Mouse (Mus musculus) heart, embryonic 16.5 days (tissue): Measurements from ENCODE around the gene Rabggta. TPM values are rescaled to one million over a fixed set of nuclear protein-coding genes. Genes with fewer than 3 reads are reported as not detected.

Experiments
- ATAC-seq: fragments of 200-750 bp; cut with Nextera tagmentation; replicated peaks from 2 replicates; pipeline ENCODE4 v1.8.0; 2017; ENCODE audit warnings: moderate number of reproducible peaks; ENCODE audit not compliant: insufficient read depth, low FRiP score; ENCODE audit errors: extremely low read depth
- H3K27ac ChIP-seq: fragments of 300-500 bp; sonication (generic); 2 replicates; pipeline ENCODE4 v1.5.1; 2014; ENCODE audit warnings: mild to moderate bottlenecking, low read length, control low read depth, moderate library complexity
- H3K27me3 ChIP-seq: fragments of 300-500 bp; sonication (generic); 2 replicates; pipeline ENCODE4 v1.6.1; 2014; ENCODE audit warnings: low read length, mixed read lengths; ENCODE audit not compliant: control insufficient read depth, insufficient read depth
- H3K36me3 ChIP-seq: fragments of 300-500 bp; sonication (generic); 2 replicates; pipeline ENCODE4 v1.6.1; 2014; ENCODE audit not compliant: control insufficient read depth, insufficient read depth
- H3K4me1 ChIP-seq: fragments of 300-500 bp; sonication (generic); 2 replicates; pipeline ENCODE4 v1.6.1; 2014; ENCODE audit warnings: low read length, mixed read lengths; ENCODE audit not compliant: control insufficient read depth, insufficient read depth
- H3K4me2 ChIP-seq: fragments of 300-500 bp; sonication (generic); 2 replicates; pipeline ENCODE4 v1.6.1; 2014; ENCODE audit warnings: low read depth, mild to moderate bottlenecking, control low read depth, low read length
- H3K4me3 ChIP-seq: fragments of 300-500 bp; sonication (generic); 2 replicates; pipeline ENCODE4 v1.5.1; 2014; ENCODE audit warnings: mild to moderate bottlenecking, control low read depth, low read length
- H3K9ac ChIP-seq: fragments of 300-500 bp; sonication (generic); 2 replicates; pipeline ENCODE4 v1.6.1; 2014; ENCODE audit warnings: low read length, control low read depth
- H3K9me3 ChIP-seq: fragments of 300-500 bp; sonication (generic); replicated peaks from 2 replicates; pipeline ENCODE4 v1.6.1; 2016; ENCODE audit warnings: low read length; ENCODE audit not compliant: control insufficient read depth
- WGBS: fragments of 180-500 bp; shearing (Covaris S2); extraction: QIAGEN DNeasy Blood & Tissue Kit; methylation state at CpG from one replicate; pipeline ENCODE4 v1.1.7; 2014; 5-methylcytosine and 5-hydroxymethylcytosine counted together
- polyA plus RNA-seq: library from polyadenylated mRNA; unstranded; fragments of >200 nt; fragmentation: Nextera tagmentation; extraction: Ambion mirVana; gene quantifications from 2 replicates; pipeline ENCODE4 v1.2.1, GENCODE M21; 2015

The Rabggta gene
- polyA plus RNA-seq, 1 experiment from 2014 or later, result 22.0 TPM

DNA sequence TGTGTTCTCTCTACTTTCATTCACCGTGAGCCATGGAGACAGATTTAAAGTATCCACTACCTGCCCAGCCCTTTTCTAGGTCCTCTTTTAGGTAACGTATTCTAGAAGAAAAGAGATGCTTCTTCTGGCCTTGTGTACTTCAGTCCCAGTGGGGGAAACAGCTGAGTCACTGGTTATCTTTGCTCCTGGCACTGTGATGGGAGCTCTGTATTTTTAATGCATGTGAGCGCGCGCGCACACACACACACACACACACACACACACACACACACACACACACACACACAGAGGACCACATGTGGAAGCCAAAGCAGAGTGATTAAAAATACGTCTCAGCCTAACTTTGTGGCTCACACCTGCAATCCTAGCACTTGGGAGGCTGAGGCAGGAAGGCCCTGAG, 1.4 kb upstream of the Rabggta start:
- H3K36me3 ChIP-seq, result no peaks in the 10 kb centered on the region

DNA sequence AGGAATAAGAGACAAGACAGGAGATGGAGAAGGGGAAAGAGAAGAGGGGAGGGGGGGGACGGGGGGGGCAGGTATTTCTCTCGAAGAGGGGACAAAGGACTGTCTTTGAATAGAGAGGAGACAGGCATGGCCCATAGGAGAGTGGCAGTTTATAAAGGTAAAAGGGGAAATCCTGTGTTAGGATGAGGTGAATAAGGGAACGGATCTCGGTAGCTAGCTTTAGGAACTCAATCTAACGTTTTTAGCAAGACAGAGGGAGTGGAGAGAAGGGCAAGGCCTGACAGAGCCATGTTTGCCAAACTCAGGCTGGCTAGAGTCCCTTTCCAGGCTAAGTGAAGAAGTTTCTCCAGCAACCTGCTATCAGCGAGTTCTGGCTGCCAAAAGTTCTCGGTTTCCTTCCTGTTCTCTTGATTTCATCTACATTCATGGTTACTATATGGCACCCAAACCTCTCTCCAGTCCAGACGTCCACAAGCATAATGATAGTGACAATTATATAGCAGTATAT, 429 bp upstream of the Rabggta start:
- no peak for ATAC-seq
- Histone ChIP-seq H3K27me3 (no peaks in the 10 kb centered on the region), H3K27ac (0 out of 2 replicates have a peak overlapping the region, but pooled peaks have one; percentile 25), H3K4me1 (peaks cover 7% of the 10 kb centered on the region), H3K4me2 (peak overlapping the region; percentile 78), H3K9ac (peak overlapping the region; percentile 91; the same call in 1 of the 2 replicates), H3K36me3 (no peaks in the 10 kb centered on the region), H3K4me3 (peak overlapping the region; percentile 89), H3K9me3 (no peaks in the 10 kb centered on the region)
- WGBS, result 42% methylated on average over 8 of the region's 8 CpGs

More for the DNA sequence above, 1.4 kb upstream of the Rabggta start:
- Histone ChIP-seq H3K27ac (no peak overlapping the region), H3K4me1 (peaks cover 7% of the 10 kb centered on the region), H3K9me3 (no peaks in the 10 kb centered on the region), H3K9ac (no peak overlapping the region), H3K4me2 (no peak overlapping the region), H3K4me3 (no peak overlapping the region), H3K27me3 (no peaks in the 10 kb centered on the region)
- no peak for ATAC-seq
- 90% methylated on average over 7 of the region's 7 CpGs for WGBS

DNA sequence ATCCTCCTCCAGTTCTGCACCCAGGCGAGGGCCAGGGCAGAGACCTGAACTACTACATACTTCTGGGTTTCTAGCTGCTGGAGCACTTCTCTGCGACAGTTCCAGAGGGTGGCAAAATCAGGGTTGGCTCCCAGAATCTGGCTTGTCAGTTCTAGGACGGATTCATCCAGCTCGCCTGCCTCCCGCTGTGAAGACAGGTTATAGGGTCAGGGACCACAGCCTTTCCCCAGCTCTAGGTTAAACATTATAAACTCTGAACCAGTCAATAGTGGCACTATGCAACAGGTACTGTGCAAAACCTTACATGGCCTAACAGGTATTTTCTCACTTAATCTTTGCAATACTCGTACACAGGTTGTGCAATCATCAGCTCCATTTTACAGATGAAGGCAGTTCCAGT, 987 bp downstream of the Rabggta start:
- H3K9me3 ChIP-seq, result no peaks in the 10 kb centered on the region
- peak overlapping the region; percentile 78 for H3K4me2 ChIP-seq
- H3K27me3 ChIP-seq, result no peaks in the 10 kb centered on the region
- H3K9ac ChIP-seq, result peak overlapping the region; percentile 91
- peak overlapping the region; percentile 89 for H3K4me3 ChIP-seq
- no peak for ATAC-seq
- no peaks in the 10 kb centered on the region for H3K36me3 ChIP-seq
- 81% methylated on average over 6 of the region's 6 CpGs for WGBS
- peaks cover 7% of the 10 kb centered on the region for H3K4me1 ChIP-seq
- H3K27ac ChIP-seq, result no peak overlapping the region

DNA sequence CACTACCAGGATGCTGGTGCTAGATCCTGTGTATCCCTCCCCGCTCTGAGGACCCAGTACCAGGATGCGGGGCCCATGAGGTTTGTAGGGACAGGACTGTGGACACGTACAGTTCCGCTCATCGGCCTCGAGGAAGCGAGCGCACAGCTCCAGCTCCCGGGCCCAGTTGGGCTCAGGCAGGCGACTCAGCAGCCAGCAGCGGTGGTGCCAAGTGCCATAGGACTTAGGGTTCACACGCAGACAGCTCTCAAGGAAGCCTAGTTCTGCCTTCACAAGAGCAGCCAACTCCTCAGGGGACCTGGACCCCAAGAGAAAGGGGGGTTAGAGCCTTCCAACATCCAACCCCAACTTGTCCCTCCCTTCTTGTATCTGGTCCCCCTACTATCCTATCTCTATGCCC, 1.4 kb downstream of the Rabggta start:
- no peak overlapping the region for H3K9ac ChIP-seq
- H3K36me3 ChIP-seq, result no peaks in the 10 kb centered on the region
- ATAC-seq, result no peak
- no peak overlapping the region for H3K27ac ChIP-seq
- WGBS, result 95% methylated on average over 12 of the region's 12 CpGs
- H3K4me1 ChIP-seq, result peaks cover 7% of the 10 kb centered on the region
- no peak overlapping the region for H3K4me2 ChIP-seq
- H3K9me3 ChIP-seq, result no peaks in the 10 kb centered on the region
- no peaks in the 10 kb centered on the region for H3K27me3 ChIP-seq
- no peak overlapping the region for H3K4me3 ChIP-seq

DNA sequence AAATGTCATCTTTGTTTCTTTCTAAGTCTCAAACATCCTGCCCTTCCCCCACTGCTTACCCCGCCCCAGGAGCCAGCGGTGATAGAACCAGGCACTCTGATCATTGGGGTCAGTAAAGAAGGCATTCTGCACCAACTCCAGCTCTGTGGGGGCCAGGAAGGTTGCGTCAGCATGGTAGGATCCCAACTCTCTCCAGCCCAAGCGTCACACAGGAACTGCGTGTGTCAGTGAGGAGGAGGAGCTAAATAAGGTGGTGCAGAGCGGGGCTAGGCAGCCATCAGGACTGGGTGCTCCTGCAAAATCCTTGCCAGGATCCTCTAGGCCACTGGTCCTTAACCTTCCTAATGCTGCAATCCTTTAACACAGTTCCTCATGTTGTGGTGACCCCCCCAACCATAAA, 2.3 kb downstream of the Rabggta start:
- Histone ChIP-seq H3K4me3 (no peak overlapping the region), H3K4me1 (peaks cover 7% of the 10 kb centered on the region), H3K36me3 (no peaks in the 10 kb centered on the region), H3K9ac (no peak overlapping the region), H3K4me2 (no peak overlapping the region), H3K27ac (no peak overlapping the region), H3K9me3 (no peaks in the 10 kb centered on the region), H3K27me3 (no peaks in the 10 kb centered on the region)
- WGBS, result 90% methylated on average over 6 of the region's 6 CpGs
- no peak for ATAC-seq

DNA sequence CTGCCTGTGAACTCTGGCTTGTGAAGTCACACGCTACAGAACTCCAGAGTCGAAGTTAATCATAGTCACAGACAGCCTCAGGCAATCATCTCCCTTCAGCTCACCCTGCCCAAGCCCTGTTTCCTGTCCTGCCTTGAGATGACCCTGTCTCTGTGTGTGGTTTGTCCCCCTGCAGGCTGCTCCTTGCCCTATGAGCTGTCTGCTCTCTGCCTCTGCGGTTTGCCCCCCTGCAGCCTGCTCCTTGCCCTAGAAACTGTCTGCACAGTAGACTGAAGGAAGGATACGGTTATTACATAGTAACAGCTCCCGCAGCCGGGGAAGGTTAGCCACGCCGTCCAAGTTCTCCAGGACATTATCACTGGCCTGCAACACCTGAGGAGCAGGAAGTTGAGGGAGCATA, 5.2 kb downstream of the Rabggta start:
- peaks cover 13% of the 10 kb centered on the region for H3K27me3 ChIP-seq
- peaks cover 8% of the 10 kb centered on the region; the same call in 1 of the 2 replicates for H3K4me1 ChIP-seq
- ATAC-seq, result no peak
- H3K9me3 ChIP-seq, result no peaks in the 10 kb centered on the region
- H3K4me2 ChIP-seq, result no peak overlapping the region
- H3K36me3 ChIP-seq, result no peaks in the 10 kb centered on the region
- no peak overlapping the region for H3K4me3 ChIP-seq
- WGBS, result 80% methylated on average over 8 of the region's 8 CpGs
- H3K27ac ChIP-seq, result no peak overlapping the region
- no peak overlapping the region for H3K9ac ChIP-seq

DNA sequence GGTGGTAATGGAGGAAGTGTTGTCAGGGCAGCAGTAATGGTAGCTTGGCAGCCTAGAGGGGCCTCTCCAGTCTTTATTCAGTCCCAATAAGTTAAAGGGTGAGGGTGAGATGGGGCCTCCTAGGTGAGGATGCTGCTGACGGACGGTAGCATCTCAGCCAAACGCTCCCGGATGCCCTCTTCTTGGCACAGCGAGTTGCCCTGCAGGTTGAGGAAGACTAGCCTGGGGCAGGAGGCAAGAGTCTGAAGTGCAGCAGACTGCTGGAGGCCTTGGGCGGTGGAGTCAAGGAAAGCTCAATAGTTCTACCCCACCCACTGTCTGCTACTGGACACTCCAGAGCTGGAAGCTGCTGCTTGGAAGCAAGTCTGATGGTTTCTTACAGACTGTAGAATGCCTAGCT, 5.8 kb downstream of the Rabggta start:
- H3K4me1 ChIP-seq, result peaks cover 6% of the 10 kb centered on the region; the same call in 1 of the 2 replicates
- H3K27me3 ChIP-seq, result peaks cover 13% of the 10 kb centered on the region
- no peaks in the 10 kb centered on the region for H3K9me3 ChIP-seq
- WGBS, result 92% methylated on average over 6 of the region's 6 CpGs
- H3K4me3 ChIP-seq, result no peak overlapping the region
- H3K27ac ChIP-seq, result no peak overlapping the region
- ATAC-seq, result no peak
- H3K36me3 ChIP-seq, result no peaks in the 10 kb centered on the region
- H3K9ac ChIP-seq, result no peak overlapping the region
- no peak overlapping the region for H3K4me2 ChIP-seq

DNA sequence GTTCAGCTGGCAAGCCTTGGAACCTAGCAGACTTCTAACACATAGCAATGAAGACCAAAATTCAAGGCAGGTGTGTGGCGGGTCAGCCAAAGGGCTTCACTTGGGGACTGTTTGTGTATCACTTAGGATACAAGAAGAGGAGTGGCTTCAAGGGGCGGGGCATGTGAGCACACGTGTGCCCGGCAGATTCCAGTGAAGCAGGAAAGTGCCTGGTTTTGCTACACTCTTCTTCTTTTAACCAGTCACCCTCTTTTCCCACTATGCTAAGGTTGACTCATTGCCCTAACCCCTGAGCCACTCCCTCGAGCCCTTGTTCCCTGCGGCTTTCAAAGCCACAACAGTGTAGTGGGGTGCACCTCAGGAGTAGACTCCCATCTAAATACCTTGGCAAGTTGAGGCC, 7.2 kb downstream of the Rabggta start:
- H3K36me3 ChIP-seq, result no peaks in the 10 kb centered on the region
- peaks cover 13% of the 10 kb centered on the region for H3K27me3 ChIP-seq
- ATAC-seq, result no peak
- no peak overlapping the region for H3K4me2 ChIP-seq
- WGBS, result 38% methylated on average over 6 of the region's 6 CpGs
- H3K4me1 ChIP-seq, result 0 out of 2 replicates have a peak, but pooled peaks cover 6% of the 10 kb centered on the region
- no peak overlapping the region for H3K27ac ChIP-seq
- no peak overlapping the region for H3K4me3 ChIP-seq
- no peak overlapping the region for H3K9ac ChIP-seq
- H3K9me3 ChIP-seq, result no peaks in the 10 kb centered on the region

DNA sequence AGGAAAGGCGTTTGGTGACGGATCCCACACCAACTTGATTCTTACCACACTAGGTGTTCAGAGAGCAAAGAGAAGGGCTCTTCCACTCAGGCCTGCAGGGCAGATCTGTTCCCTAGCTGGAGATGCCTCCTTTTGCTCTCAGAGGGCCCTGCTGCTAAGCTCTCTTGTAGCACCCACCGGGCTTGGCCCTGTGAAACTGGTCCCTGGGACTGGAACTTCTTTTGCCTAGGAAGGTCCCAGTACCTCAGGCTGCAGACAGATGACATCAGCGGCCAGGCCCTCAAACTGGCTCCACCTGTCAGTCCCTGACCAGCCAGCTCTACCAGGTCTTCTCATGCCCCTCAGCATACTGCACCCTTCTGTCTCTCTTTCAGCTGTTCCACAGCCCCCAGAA, 8.3 kb downstream of the Rabggta start, which contains the start of gene Tgm1:
Tgm1 (minus strand) TSS at position 198 of the 394 bp plus-strand sequence.
- Histone ChIP-seq H3K4me2 (peak within 1 kb of the TSS; percentile 56), H3K27me3 (peaks cover 13% of the 10 kb centered on the region), H3K9ac (peak within 1 kb of the TSS; percentile 17; the same call in 1 of the 2 replicates), H3K9me3 (no peaks in the 10 kb centered on the region), H3K36me3 (no peaks in the 10 kb centered on the region), H3K4me1 (0 out of 2 replicates have a peak, but pooled peaks cover 6% of the 10 kb centered on the region), H3K27ac (no peak within 1 kb of the TSS), H3K4me3 (peak within 1 kb of the TSS; percentile 28)
- ATAC-seq, result no peak
- 20% methylated on average over 4 of the region's 4 CpGs for WGBS
